Mouse (Mus musculus): ENCODE measurements around the gene Cd69. TPM values are rescaled to one million over a fixed set of nuclear protein-coding genes. Genes with fewer than 3 reads are reported as not detected.

The Cd69 gene
- total RNA-seq, 2 experiments from 2014 or later, result not detected

GRCm38 (mm10) chr6:129254314-129254713, 20.9 kb downstream of the Cd69 start:
- no peak for DNase-seq (ENCODE audit: extremely low spot score in 1 of 2, low spot score in 1 of 2)

GRCm38 (mm10) chr6:129248243-129248642, 27.0 kb downstream of the Cd69 start:
- DNase-seq (ENCODE audit: extremely low spot score in 1 of 2, low spot score in 1 of 2), result no peak

DNA sequence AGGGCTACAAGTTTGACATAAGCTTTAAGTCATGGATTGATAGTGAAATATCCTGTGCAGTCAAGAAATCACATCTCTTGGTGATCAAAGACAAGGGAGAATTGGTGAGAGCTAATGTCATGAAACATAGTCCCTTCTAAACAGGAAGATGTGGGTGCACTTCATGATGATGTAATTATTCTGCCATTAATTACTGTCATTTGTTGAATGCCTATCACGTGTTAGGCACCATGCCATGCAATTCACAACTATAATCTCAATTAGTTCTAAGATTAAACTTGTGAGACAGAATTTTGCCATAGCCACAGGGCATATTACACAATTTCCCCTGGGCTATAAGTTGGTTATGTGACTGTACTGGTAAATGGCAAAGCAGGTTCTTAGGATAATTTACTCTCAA, 28.2 kb downstream of the Cd69 start:
- no peak for DNase-seq (ENCODE audit: extremely low spot score in 1 of 2, low spot score in 1 of 2)

- DNase-seq (ENCODE audit: extremely low spot score in 1 of 2, low spot score in 1 of 2), result no peak
Measured at GRCm38 (mm10) chr6:129245793-129246192, 29.4 kb downstream of the Cd69 start.

DNA sequence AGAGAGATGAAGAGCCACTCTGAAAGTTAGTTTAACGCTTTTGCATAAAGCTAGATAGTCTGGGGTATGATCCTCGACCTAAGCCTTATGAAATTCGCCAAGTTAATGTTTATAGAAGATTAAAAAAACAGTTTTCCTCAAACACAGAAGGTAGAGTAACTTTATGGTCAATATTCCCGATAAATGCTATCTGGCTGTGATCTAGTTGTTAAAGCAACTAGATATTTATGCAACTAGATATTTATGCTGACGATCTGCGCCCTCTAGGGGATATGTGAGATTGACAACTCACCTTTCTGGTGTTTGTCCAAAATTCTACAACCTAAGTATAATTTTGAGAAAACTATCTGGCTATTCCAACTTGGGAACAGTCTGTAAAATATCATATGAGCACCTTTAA, 33.3 kb downstream of the Cd69 start:
- DNase-seq (ENCODE audit: extremely low spot score in 1 of 2, low spot score in 1 of 2), result no peak

- no peak for DNase-seq (ENCODE audit: extremely low spot score in 1 of 2, low spot score in 1 of 2)
Measured at GRCm38 (mm10) chr6:129241471-129241870, 33.8 kb downstream of the Cd69 start.

DNA sequence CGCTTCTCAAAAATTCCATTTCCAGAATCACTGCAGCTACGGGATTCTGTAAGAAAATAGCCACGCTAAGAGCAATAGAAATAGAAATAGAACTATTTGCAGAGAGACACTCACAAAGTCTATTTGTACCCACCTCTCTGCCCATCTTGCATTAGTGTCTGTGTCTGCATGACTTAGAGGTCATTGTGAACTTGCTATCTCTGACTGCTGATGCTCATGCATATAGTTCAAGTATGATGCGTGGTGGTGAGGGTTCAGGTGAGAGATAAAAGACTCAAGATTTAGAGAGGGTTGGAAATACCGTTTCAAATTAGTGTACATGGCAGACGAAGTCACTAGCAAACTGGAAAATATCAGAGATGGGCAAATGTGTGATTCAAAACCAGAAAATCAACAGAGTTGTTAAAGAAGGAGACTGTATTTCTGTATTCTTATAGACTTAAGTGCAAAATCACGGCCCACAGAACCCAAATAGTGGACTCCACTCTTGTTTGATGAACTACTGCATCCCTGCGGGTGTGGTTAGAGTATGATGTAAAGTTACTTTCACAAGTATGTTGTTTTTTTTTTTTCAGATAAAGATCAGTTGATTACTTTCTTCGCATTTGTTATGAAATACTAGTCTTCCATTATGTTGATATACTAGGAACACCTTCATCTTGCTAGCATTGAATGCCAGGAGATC, 35.5 kb downstream of the Cd69 start:
- no peak for DNase-seq (ENCODE audit: extremely low spot score in 1 of 2, low spot score in 1 of 2)

DNA sequence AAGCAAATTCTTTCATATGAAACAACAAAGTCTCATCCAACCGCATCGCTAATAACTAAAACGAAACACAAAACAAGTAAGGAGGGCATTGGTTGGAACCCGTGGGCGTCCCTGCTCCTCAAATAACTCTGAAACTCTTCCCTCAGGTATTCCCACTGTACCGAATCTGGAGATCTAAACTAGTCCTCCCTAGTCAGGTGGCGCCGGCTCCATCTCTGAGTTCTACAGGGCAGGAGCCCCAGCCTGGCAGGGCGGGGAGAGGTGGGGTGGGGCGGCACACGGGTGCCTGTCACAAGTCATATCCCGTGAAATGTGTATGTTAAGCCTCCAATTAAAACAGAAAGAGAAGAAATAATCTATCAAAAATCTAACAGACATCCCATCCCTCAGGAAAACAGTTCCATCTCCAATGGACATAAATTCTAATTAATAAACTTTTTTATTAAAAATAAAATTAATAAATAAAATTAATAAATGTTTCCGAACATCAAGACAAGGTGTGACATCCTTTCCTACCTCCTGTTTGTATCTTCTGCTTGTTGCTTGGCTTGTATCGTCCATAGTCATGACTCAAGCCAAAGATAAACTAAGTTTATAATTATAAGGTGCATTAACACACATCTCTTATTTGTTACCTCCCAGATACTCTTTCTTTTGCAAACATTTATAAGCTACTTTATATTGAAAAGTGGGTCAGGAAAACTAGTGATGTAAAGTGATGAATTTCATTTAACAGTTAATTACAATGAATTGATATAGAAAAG, 36.8 kb downstream of the Cd69 start:
- DNase-seq (ENCODE audit: extremely low spot score in 1 of 2, low spot score in 1 of 2), result peak in 1 of 2 experiments; percentile 15

DNA sequence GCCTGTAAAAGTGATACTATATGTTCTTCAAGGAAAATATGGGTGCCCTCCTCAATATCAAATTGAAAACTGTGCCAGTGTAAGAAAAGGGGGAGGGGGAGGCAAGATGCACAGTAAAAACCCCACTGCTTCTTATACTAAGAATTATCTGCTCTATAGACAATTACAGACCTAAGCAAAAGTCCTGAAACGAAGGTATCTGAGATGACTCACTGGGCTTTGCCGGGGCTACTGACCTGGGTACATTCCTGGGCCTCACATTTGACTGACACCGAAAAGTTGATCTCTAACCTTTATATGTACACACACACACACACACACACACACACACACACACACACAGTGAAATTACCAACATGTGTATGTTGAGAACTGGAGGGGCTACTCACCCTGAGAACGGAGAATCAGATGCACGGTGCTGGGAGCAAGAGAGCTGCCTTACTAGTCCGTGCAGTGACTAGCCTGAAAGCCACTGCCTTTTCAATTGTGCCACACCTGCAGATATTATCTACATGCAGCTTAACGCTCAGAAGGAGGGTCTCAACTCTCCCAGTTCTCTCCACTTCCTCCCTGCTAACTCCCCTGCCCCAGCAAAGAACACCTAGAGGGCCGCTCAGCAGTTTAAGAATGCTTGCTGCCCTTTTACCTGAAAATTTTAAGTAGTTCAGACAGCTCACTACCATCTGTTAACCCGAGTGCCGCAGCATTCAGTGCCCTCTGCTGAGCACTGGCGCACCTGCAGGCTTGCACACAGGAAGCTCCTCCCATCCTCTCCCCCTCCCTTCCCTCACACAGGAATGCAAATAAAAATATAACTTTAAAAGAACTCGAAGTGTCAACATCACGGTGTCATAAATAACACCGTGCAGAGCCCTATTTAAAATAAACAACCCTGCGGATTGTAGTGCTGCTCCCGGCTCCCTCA, 37.6 kb downstream of the Cd69 start:
- DNase-seq (ENCODE audit: extremely low spot score in 1 of 2, low spot score in 1 of 2), result peak; percentile 42 to 57

DNA sequence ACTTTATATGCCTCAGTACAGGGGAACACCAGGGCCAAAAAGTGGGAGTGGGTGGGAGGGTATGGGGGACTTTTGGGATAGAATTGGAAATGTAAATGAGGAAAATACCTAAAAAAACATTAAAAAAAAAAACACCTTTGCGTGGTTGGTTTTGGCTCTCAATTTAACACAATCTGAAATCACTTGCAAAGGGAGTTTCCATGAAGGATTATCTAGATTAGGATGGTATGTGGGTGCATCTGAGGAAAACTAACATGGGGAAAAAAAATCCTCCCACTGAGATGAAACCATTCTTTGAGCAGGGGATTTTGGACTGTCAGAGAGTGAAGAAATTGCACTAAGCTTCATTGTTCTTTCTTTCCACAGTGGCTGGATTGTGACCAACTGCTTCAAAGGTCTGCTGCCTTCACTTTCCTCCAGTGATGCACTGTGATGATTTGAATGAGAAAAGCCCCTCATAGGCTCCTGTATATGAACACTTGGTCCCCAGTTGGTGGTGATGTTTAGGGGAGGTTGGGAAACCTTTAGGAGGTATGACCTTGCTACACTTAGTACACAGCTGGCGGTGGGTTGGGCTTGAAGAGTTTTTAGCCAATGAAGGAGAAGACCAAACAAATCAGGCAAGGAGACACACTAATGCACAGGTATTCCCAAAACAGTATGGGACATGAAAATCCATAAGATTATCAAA, 38.4 kb downstream of the Cd69 start:
- DNase-seq (ENCODE audit: extremely low spot score in 1 of 2, low spot score in 1 of 2), result no peak

DNA sequence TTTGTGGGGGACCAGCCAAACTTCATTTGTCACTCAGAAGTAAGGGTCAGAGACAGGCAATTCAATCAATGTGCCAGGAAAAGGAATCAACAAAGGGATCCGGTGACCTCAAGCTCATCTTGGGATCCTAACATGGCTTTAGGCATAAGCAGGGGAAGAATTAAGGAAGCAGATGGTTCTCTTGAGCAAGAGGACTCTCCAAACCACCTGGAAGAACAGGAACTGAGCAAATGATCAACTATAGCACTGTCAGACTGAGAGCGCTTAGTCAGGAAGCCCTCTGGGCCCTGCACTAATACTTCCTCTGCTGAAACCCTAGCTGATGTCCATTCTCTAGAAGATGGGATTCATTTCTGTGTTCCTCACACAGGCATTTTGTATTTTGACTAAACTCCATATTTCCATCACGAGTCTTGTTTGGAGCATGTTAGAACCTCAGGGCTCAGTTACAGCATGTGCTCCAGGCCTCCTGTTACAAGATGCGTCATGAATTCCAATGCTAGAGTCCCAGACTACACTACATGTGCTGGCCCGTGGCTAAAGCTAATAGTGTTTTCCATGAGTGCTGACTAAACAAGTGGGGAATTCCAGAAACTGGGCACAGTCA, 39.3 kb downstream of the Cd69 start:
- DNase-seq (ENCODE audit: extremely low spot score in 1 of 2, low spot score in 1 of 2), result no peak

GRCm38 (mm10) chr6:129234456-129235360, 40.5 kb downstream of the Cd69 start:
- DNase-seq (ENCODE audit: extremely low spot score in 1 of 2, low spot score in 1 of 2), result no peak

DNA sequence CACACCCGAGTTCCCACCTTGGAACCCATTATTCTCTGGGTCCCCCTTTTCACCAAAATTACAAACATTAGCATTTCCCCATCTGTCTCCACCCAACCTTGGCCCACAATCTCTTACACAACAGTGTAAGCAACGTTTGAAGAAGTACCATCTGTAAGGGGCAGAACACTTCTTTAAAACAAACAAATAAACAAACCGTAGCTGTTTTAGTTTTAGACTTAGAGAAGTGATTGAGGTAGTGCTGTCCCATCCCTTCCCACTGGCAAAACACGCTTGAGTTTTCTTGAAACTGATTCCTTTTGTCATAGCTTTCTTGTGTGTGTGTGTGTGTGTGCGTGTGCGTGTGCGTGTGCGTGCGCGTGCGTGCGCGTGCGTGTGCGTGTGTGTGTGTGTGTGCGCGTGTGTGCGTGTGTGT, 41.3 kb downstream of the Cd69 start:
- no peak for DNase-seq (ENCODE audit: extremely low spot score in 1 of 2, low spot score in 1 of 2)

DNA sequence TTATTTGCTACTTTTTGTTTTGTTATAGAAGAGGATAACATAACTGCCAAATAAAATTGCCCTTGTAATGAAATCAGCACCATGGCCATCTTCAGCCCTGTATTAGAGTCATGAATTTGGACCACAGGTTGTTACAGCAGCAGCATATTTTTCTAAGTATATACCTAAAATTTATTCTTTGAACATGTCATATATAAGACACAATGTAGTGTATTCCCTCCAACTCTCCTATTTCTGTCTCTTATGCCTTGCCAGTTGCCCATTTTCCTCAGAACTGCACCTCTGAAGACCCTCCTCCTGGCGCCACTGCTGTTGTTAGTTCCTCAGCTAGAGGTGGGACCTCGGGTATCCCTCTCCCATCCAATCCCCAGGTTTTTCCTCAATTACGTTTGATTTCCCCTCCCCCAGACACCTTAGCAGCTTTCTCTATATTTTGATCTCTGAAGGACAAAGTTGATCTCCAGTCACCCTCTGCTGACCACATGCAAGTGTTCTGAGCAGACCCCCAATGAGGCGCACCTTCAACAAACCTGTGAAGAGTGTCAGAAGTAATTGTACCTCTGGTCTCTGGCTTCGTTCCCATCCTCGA, 41.8 kb downstream of the Cd69 start:
- no peak for DNase-seq (ENCODE audit: extremely low spot score in 1 of 2, low spot score in 1 of 2)

GRCm38 (mm10) chr6:129232842-129233205, 42.4 kb downstream of the Cd69 start:
- no peak for DNase-seq (ENCODE audit: extremely low spot score in 1 of 2, low spot score in 1 of 2)

DNA sequence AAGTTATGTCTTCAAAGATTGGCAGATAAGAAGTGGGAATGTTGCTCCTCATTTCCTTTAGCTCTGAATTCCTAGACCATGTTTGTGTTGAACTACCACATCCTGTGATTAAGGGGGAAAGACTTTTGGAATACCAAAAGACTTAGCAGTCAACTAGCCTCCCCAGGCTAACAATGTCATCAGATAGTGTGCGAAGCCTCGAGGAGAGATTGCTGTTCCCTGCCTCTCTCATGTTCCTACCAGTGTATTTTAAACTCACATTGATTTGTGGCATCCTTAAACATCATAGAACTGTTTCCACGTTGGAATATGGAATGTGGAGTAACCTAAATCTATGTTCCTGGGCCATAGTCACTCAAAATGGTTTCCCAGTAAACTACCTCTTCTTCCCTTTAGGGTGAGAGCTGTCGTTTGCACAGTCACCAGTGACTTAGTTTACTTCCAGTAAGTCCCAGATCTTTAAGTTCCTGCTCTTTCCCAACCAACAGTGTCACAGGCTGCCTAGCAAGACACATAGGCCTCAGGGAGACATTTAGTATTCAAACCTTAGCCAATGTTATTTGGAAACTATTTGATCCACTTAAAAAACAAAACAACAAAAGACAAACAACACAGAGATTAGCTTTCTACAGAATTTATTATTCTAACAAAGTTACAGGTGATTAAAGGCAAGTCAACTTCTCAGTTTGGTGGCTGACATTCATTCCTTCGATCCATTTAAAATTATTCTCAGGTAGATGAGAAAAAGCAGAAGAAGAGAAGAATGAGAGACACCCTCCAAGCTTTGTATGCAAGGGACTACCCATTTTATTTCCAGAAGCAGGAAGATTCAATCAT, 43.0 kb downstream of the Cd69 start:
- DNase-seq (ENCODE audit: extremely low spot score in 1 of 2, low spot score in 1 of 2), result no peak

DNA sequence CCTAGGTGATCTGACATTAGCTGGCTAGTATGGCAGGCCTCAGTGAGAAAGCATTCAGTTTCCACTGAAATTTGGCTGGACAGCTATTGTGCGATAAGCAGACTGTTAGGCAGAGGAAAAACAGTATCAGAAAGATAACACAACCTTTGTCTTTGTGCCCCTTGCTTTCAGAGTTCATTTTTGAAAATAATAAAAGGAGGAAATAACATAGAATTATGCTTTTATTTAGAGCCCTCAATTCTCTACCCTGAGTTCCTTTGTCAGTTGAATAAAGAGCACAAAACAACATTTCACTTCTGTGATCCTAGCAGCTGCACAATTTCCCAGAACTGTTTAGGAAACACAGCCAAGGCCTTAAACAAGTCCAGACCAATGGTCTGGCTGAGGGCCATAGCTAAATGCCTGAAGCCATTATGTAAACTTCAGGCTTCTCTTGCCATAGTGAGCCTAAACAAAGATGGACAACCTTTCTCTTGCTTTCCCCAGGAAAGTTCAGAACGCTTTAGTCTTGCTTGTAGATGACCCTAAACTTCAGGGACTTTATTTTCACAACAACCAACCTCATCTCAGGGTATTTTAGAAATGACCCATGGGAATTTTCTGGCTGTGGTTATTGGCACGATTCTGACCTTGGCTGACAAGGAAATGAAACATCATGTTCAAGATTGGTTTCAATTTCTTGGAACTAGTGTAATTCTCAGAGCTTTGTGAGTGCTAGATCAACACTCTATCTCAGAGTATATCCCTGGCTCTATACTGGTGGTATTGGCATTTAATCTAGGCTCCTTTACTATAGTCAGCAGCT, 45.3 kb downstream of the Cd69 start:
- no peak for DNase-seq (ENCODE audit: extremely low spot score in 1 of 2, low spot score in 1 of 2)

All from layer of hippocampus, postnatal 25 days (tissue).